Mouse (Mus musculus) stomach, postnatal 0 days (tissue): ENCODE data around the gene Med26. TPM values are rescaled to one million over a fixed set of nuclear protein-coding genes. Genes with fewer than 3 reads are reported as not detected.

Experiments
- ATAC-seq: fragments of 200-750 bp; cut with Nextera tagmentation; 2 replicates; pipeline ENCODE4 v1.8.0; 2017; ENCODE audit not compliant: low FRiP score, low TSS enrichment
- DNase-seq: peaks from one replicate; pipeline ENCODE4 v3.0.0-alpha.2; 2016; ENCODE audit warnings: low spot score
- H3K27ac ChIP-seq: fragments of 300-500 bp; sonication (generic); replicated peaks from 2 replicates; pipeline ENCODE4 v1.5.1; 2014; ENCODE audit warnings: mild to moderate bottlenecking, control low read depth
- H3K27me3 ChIP-seq: fragments of 300-500 bp; sonication (generic); 2 replicates; pipeline ENCODE4 v1.6.1; 2014; ENCODE audit warnings: low read length; ENCODE audit not compliant: control insufficient read depth, insufficient read depth
- H3K36me3 ChIP-seq: fragments of 300-500 bp; sonication (generic); 2 replicates; pipeline ENCODE4 v1.6.1; 2014; ENCODE audit warnings: low read length, mixed read lengths; ENCODE audit not compliant: control insufficient read depth, insufficient read depth
- H3K4me1 ChIP-seq: fragments of 300-500 bp; sonication (generic); replicated peaks from 2 replicates; pipeline ENCODE4 v1.6.1; 2014; ENCODE audit warnings: antibody characterized with exemption; ENCODE audit not compliant: control insufficient read depth, insufficient read depth
- H3K4me2 ChIP-seq: fragments of 300-500 bp; sonication (generic); replicated peaks from 2 replicates; pipeline ENCODE4 v1.6.1; 2014; ENCODE audit warnings: low read depth, mild to moderate bottlenecking, control low read depth, moderate library complexity
- H3K4me3 ChIP-seq: fragments of 300-500 bp; sonication (generic); 2 replicates; pipeline ENCODE4 v1.5.1; 2014; ENCODE audit warnings: low read depth, low read length, control low read depth
- H3K9ac ChIP-seq: fragments of 300-500 bp; sonication (generic); 2 replicates; pipeline ENCODE4 v1.6.1; 2014; ENCODE audit warnings: mild to moderate bottlenecking, low read length, control low read depth, mixed read lengths
- H3K9me3 ChIP-seq: fragments of 300-500 bp; sonication (generic); 2 replicates; pipeline ENCODE4 v1.6.1; 2016; ENCODE audit warnings: low read length; ENCODE audit not compliant: control insufficient read depth
- CTCF ChIP-seq: IDR thresholded peaks from 2 replicates; pipeline ENCODE4 v1.5.1; 2016; ENCODE audit warnings: antibody characterized with exemption, low read depth, mild to moderate bottlenecking, moderate library complexity
- EP300 ChIP-seq: optimal IDR thresholded peaks from 2 replicates; pipeline ENCODE3; 2016; ENCODE audit warnings: antibody characterized with exemption
- WGBS: fragments of 180-500 bp; shearing (Covaris S2); extraction: QIAGEN DNeasy Blood & Tissue Kit; methylation state at CpG from one replicate; pipeline ENCODE4 v1.1.7; 2014; 5-methylcytosine and 5-hydroxymethylcytosine counted together
- microRNA-seq: library from miRNA; unstranded; fragments of <30 nt; microRNA quantifications from one replicate; pipeline ENCODE4, GENCODE M21; 2016
- polyA plus RNA-seq: library from polyadenylated mRNA; unstranded; fragments of >200 nt; fragmentation: Nextera tagmentation; extraction: Ambion mirVana; gene quantifications from 2 replicates; pipeline ENCODE4 v1.2.1, GENCODE M21; 2015

The Med26 gene
- polyA plus RNA-seq, 1 experiment from 2014 or later: 7.1 TPM

GRCm38 (mm10) chr8:72455317-72455716 lies 92.8 kb downstream of the Med26 start:
- ATAC-seq: no peak
- WGBS: 70% methylated on average over 4 of the region's 4 CpGs

GRCm38 (mm10) chr8:72453904-72454303 lies 94.2 kb downstream of the Med26 start:
- Histone ChIP-seq H3K9me3 (no peaks in the 10 kb centered on the region), H3K4me1 (no peaks in the 10 kb centered on the region), H3K36me3 (peaks cover 14% of the 10 kb centered on the region; the same call in 1 of the 2 replicates), H3K27me3 (no peaks in the 10 kb centered on the region), H3K4me2 (no peak overlapping the region), H3K27ac (no peak overlapping the region), H3K4me3 (no peak overlapping the region), H3K9ac (no peak overlapping the region)
- 93% methylated on average over 2 of the region's 2 CpGs for WGBS
- TF ChIP-seq CTCF (0 out of 2 replicates have a peak, but pooled peaks have one; percentile 18), EP300 (no peak)
- DNase-seq: no peak
- no peak for ATAC-seq

More at GRCm38 (mm10) chr8:72455317-72455716, 92.8 kb downstream of the Med26 start:
- no peaks in the 10 kb centered on the region for H3K27me3 ChIP-seq
- DNase-seq: no peak
- H3K36me3 ChIP-seq: peaks cover 11% of the 10 kb centered on the region
- no peak overlapping the region for H3K9ac ChIP-seq
- TF ChIP-seq EP300 (no peak), CTCF (no peak)
- no peak overlapping the region for H3K27ac ChIP-seq
- no peak overlapping the region for H3K4me2 ChIP-seq
- H3K9me3 ChIP-seq: no peaks in the 10 kb centered on the region
- H3K4me1 ChIP-seq: no peaks in the 10 kb centered on the region
- no peak overlapping the region for H3K4me3 ChIP-seq

GRCm38 (mm10) chr8:72451516-72451915 lies 96.6 kb downstream of the Med26 start:
- Histone ChIP-seq H3K27ac (no peak overlapping the region), H3K36me3 (peaks cover 14% of the 10 kb centered on the region; the same call in 1 of the 2 replicates), H3K4me3 (no peak overlapping the region), H3K4me1 (no peaks in the 10 kb centered on the region), H3K4me2 (no peak overlapping the region), H3K27me3 (no peaks in the 10 kb centered on the region), H3K9me3 (no peaks in the 10 kb centered on the region), H3K9ac (0 out of 2 replicates have a peak overlapping the region, but pooled peaks have one; percentile 23)
- DNase-seq (no peak), ATAC-seq (no peak)
- WGBS: 61% methylated on average over 8 of the region's 8 CpGs
- no peak for TF ChIP-seq EP300
- no peak for TF ChIP-seq CTCF

GRCm38 (mm10) chr8:72445071-72445470 lies 103.0 kb downstream of the Med26 start:
- peaks cover 4% of the 10 kb centered on the region; the same call in 1 of the 2 replicates for H3K36me3 ChIP-seq

More at GRCm38 (mm10) chr8:72445071-72445470, 103.0 kb downstream of the Med26 start:
- DNase-seq (no peak), ATAC-seq (no peak)
- Histone ChIP-seq H3K4me1 (no peaks in the 10 kb centered on the region), H3K27me3 (no peaks in the 10 kb centered on the region), H3K27ac (no peak overlapping the region), H3K4me3 (no peak overlapping the region), H3K4me2 (no peak overlapping the region), H3K9me3 (no peaks in the 10 kb centered on the region), H3K9ac (no peak overlapping the region)
- WGBS: 93% methylated on average over 6 of the region's 6 CpGs
- TF ChIP-seq CTCF (no peak), EP300 (no peak)

Small RNAs within 50 kb of the gene (microRNA-seq; reads per million reads assigned to microRNA genes)
- not detected for gene Gm28019
- gene Mir7068: 0.96 reads per million

Other genes with a start within 250 kb of the Med26 start
- gene Gm10282, start 243.0 kb downstream of the Med26 start, polyA plus RNA-seq: 9.6 and 9.9 TPM in 2 replicates
- gene Klf2, start 229.2 kb downstream of the Med26 start, polyA plus RNA-seq: 9.5 and 11.1 TPM in 2 replicates
- gene Eps15l1, start 126.8 kb downstream of the Med26 start, polyA plus RNA-seq: 20.7 and 23.5 TPM in 2 replicates
- gene Calr3, start 104.4 kb downstream of the Med26 start, polyA plus RNA-seq: 5.4 TPM in 2 replicates
- 4.2 and 5.4 TPM in 2 replicates for gene 1700030K09Rik, start 104.4 kb downstream of the Med26 start, polyA plus RNA-seq
- gene Cherp, start 73.0 kb downstream of the Med26 start, polyA plus RNA-seq: 15.6 and 19.2 TPM in 2 replicates
- gene Slc35e1, start 55.7 kb downstream of the Med26 start, polyA plus RNA-seq: 8.5 TPM in 2 replicates
- gene Smim7, start 22.8 kb upstream of the Med26 start, polyA plus RNA-seq: 117 and 118 TPM in 2 replicates
- 12.5 and 14.4 TPM in 2 replicates for gene Tmem38a, start 23.8 kb upstream of the Med26 start, polyA plus RNA-seq
- 0.02 and 0.15 TPM in 2 replicates for gene Nwd1, start 98.4 kb upstream of the Med26 start, polyA plus RNA-seq
- 188 and 197 TPM in 2 replicates for gene Sin3b, start 175.0 kb upstream of the Med26 start, polyA plus RNA-seq
- gene F2rl3, start 213.6 kb upstream of the Med26 start, polyA plus RNA-seq: 1.4 and 1.6 TPM in 2 replicates